Mouse (Mus musculus) liver, adult (tissue): ENCODE data around the gene Saa4.
"Not testable (repeated sequence)": the region's sequence is repeated elsewhere in the genome, so short reads cannot be mapped to it uniquely, and the experiment has no call there.

Source experiments
- GATA4 ChIP-seq: IDR thresholded peaks from 2 replicates; pipeline ENCODE4 v1.6.1; 2014; ENCODE audit warnings: mild to moderate bottlenecking, low read length; ENCODE audit not compliant: insufficient replicate concordance

Gene Saa4

DNA sequence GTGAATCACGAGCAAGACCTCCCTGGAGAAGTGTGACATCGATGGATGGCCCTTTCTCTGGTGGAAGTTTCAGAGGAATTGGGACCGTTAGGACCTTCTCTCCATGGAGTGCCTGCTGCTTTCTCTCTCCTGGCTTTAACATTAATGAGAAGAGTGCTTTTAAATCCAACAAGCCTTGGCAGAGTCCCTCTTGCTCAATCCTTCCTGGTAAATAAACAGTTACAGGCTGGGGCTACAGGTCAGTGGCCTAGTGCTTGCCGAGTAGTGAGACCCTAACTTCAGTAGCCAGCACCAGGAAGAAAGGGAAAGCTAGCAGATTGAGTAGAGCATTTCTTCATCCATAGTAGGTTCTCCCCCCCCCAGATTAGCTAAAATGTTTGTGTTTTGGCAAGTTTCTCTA is at the start of gene Saa4:
Saa4 (minus strand) TSS at position 146 of the 400 bp plus-strand sequence.
- TF ChIP-seq GATA4, result no peak

- no peak for TF ChIP-seq GATA4
These were observed 38.3 kb upstream of the Saa4 start for GRCm38 (mm10) chr7:46770706-46771105.

DNA sequence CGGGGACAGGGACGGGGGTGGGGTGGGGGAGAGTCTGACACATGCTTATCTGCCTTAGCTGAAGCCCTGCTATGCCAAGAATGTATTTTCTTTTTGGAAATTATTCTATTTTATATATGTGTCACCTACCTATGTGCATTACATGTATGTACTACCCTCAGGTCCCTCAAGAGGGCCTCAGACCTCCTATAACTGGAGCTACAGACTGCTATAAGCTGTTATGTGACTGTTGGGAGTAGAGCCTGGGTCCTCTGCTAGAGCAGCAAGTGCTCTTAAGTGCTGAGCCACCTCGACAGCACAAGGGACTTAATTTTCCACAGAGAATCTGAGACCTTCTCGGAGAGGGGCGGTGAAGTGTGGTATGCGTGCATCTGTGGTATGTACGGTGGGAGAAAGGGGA is 36.0 kb upstream of the Saa4 start:
- no peak for TF ChIP-seq GATA4

DNA sequence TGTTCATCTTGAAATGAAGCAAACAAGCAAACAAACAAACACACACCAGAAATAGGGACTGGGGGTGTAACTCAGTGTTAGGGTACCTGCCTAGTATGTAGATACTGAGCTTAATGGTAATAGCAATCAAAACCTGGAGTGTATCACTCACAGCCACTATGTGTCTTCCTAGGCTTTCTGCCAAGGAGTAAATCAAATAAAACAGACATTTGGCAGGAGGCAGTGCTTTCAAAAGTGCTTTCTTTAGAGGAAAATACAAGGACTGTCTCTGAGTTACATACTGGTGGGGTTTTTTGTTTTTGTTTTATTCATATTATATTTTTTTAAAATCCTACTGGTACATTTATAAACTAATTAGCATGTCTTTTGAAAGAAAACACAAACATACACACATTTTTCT is 35.0 kb upstream of the Saa4 start:
- no peak for TF ChIP-seq GATA4

DNA sequence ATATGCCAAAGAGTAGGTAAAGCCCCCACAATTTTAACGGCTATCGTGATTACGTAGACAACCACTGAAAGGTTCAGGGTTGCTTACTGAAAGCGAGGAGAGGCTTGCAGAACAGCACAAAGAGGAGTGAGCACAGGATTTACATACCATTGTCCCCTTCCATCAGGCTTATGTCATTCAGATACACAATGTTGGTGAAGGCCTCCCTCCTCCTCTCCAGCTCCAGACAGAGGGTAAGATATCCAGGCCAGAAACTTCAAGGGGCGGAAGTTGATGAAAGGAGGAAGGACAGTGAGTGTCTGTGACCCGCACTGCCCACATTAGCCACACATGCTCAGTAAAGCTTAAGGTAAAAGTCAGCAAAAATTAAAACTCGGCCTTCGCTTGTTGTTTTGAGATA is 32.3 kb upstream of the Saa4 start:
- no peak for TF ChIP-seq GATA4

DNA sequence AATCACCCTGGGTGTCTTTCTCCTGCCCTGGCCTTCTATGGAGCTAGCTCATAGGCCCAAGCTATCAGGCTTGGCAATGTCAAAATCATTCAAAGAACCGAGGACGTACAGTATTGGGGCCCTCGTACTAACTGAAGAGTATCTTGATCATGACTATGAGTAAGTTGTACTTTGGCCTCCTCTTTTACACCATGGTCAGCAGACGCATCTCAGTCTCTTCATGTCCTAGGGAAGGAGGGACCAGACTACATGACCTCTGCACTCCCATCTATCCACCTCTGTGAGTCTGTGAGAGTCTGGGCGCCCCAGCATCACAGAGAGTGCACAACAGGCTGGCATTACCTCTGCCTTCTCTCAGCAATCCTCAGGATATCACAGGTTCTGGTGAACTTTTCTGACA is 30.2 kb upstream of the Saa4 start:
- no peak for TF ChIP-seq GATA4

- TF ChIP-seq GATA4, result no peak
These were observed 28.8 kb upstream of the Saa4 start for GRCm38 (mm10) chr7:46761049-46761795.

DNA sequence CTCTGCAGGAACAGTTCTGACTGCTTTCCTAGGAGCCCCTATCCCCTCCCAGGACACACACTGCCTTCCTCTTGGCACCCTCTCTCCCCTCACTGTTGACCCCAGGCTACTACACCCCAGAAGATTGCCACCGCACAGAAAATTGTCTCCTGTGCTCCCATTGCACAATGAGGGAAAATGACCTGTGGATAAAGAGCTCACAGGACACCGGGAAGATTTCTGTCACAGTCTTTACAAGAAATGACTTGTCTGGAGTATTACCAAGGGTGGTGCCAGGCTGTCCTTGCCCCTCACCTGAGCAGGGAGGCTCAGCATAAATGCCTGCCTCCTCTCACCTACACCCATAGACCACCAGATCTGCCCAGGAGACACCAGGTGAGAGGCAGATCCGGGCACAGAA is 19.1 kb upstream of the Saa4 start, which contains the start of gene Saa2:
Saa2 (plus strand) TSS at position 301 of the 400 bp plus-strand sequence.
- no peak for TF ChIP-seq GATA4

- no peak for TF ChIP-seq GATA4
These were observed 16.1 kb upstream of the Saa4 start for GRCm38 (mm10) chr7:46748459-46748858.

GRCm38 (mm10) chr7:46746381-46746780 is 14.0 kb upstream of the Saa4 start:
- no peak for TF ChIP-seq GATA4

DNA sequence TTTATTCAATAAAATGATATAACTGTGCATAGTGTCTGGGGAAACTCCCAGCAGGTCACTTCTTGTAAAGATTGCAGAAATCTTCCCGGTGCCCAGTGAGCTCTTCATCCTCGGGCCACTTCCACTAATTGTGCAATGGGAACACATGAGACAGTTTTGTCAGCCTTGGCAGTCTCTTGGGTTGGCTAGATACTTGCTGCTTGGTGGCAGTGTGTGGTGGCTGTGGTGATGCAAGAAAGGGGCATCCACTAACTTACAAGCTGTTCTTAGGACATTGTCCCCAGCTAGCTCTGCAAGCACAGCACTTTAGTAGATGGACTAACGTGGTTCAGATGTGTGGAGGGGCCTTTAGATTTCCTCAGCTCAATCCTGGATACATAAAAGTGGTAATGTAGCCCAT is 13.4 kb upstream of the Saa4 start:
- no peak for TF ChIP-seq GATA4

GRCm38 (mm10) chr7:46742880-46743279 is 10.5 kb upstream of the Saa4 start, which contains the start of gene Saa1:
Saa1 (minus strand) TSS chr7:46742980.
- TF ChIP-seq GATA4, result not testable (repeated sequence)

DNA sequence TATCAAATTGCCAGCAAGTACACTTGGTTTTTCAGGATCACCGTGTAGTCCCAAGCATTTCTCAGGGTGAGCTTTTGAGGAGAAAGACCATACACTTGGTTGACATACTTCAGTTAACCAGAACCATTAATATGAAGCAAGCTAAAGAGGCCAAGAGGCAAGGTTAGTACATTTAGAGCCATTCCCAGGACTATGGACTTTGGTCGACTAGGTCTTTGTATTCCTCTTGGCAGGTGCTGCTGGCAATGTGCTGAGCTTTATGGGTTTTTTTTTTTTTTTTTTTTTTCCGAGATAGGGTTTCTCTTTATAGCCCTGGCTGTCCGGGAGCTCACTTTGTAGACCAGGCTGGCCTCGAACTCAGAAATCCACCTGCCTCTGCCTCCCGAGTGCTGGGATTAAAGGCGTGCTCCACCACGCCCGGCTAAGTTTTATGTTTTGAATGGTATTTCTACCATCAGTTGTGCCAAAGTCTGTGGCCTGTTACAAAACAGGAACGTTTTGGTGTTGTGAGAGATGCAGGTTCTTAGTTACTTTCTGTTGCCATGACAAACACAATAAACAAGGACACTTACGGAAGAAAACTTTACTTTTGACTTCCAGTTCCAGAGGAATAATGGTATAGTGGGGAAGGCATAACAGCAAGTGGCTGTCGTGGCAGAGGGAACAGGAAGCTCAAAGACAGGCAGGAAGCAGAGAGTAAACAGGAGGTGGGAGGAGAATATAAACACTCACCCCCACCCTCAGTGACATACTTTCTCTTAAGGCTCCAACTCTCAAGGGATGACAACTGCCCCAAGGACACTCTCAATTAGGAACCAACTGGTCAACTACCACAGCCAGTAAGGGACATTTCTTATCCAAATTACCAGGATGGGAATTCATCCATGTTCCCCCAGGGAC is 6.4 kb upstream of the Saa4 start:
- no peak for TF ChIP-seq GATA4

GRCm38 (mm10) chr7:46734983-46735382 is 2.6 kb upstream of the Saa4 start:
- no peak for TF ChIP-seq GATA4

GRCm38 (mm10) chr7:46727584-46727983 is 4.8 kb downstream of the Saa4 start:
- TF ChIP-seq GATA4, result no peak

- TF ChIP-seq GATA4, result no peak
These were observed 8.0 kb downstream of the Saa4 start for GRCm38 (mm10) chr7:46724396-46724795.

- TF ChIP-seq GATA4, result no peak
These were observed 8.6 kb downstream of the Saa4 start for GRCm38 (mm10) chr7:46723849-46724248.

DNA sequence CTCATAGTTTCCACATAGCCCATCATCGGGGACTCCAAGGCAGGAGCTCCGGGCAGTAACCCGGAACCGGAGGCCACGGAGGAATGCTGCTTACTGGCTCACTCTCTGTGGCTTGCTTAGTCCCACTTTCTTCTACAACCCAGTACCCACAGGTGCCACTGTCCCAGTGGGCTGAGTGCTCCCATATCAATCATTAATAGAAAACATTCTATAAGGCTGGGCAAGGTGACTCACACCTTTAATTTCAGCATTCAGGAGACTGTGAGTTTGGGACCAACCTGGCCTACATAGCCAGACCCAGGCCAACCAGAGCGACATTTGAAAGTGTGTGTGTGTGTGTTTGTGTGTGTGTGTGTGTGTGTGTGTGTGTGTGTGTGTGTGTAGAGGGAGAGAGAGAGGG is 9.0 kb downstream of the Saa4 start:
- TF ChIP-seq GATA4, result no peak
